ENCODE assay signal across 9 mouse cellular contexts in the genomic region with DNA sequence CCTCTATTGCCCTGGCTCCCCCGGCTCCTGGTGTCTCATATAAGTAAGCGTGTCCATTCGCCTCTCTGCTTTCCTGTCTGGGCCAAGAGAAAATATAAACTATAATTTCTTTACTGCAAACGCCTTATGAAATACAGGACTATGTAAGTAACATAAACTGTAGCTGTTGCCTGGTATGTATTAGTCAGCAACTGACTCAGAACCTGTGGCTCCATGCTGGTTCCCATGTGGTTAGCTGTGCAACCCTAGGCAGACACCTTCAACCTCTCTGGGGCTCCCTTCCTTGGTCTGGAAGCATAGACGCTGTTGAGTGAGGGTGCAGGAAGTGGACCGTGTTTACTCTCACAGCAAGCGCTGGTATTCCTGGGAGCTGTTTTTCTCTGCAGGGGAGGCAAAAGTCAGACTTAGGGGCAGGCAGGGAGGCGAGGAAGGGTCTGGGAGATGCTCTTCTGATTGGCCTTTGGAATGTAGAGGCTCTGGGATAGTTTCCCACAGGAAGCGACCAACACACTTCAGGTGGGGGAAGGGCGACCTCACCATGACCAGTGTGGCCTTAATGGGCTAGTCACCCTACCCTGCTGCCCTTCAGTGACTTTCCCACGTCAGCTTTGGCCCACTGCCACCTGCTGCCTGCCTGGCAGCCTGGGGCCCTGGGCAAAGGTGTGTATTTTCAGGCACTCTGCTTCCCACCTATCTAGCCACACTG.
DNase-seq lines count a peak whose midpoint lies in the region; ATAC-seq and TF ChIP-seq lines count a peak whose summit lies in the region.
"Had no signal": no experiment of that assay in that cellular context is flagged by ENCODE, and none has a peak within 500 bp of the region (broad histone marks: within the 10 kb centered on the region; RNA-seq: fewer than 3 reads in every experiment).

No protein-coding gene starts in this region.

- no peak for TF ChIP-seq POLR2A in thymus, adult 2 months (IDR thresholded peaks at IDR 0.05; ENCODE audit: control insufficient read depth, extremely low read depth, insufficient read depth, low read length, poor library complexity)

- peaks cover 46% of the 10 kb centered on the region for H3K36me3 ChIP-seq in forebrain, embryonic 10.5 days (replicated peaks)
- H3K36me3 ChIP-seq in forebrain, embryonic 13.5 days (ENCODE audit: poor library complexity, severe bottlenecking), result no peaks in the 10 kb centered on the region
- H3K36me3 ChIP-seq in lung, postnatal 0 days (ENCODE audit: insufficient read depth, low read length), result no peaks in the 10 kb centered on the region
- no peaks in the 10 kb centered on the region for H3K36me3 ChIP-seq in thymus, adult 2 months (ENCODE audit: control insufficient read depth, insufficient read depth, low read length)

- H3K4me3 ChIP-seq in forebrain, embryonic 10.5 days, result no peak overlapping the region
- H3K4me3 ChIP-seq in forebrain, embryonic 13.5 days, result no peak overlapping the region
- H3K4me3 ChIP-seq in lung, postnatal 0 days (ENCODE audit: low read depth, low read length), result no peak overlapping the region
- no peak overlapping the region for H3K4me3 ChIP-seq in thymus, adult 2 months (ENCODE audit: control insufficient read depth, insufficient read depth, low read length)
- H3K4me3 ChIP-seq: midbrain, embryonic 12.5 days had no signal

- no peaks in the 10 kb centered on the region for H3K27me3 ChIP-seq in forebrain, embryonic 10.5 days (ENCODE audit: poor library complexity, severe bottlenecking)
- H3K27me3 ChIP-seq in forebrain, embryonic 13.5 days, result no peaks in the 10 kb centered on the region
- no peaks in the 10 kb centered on the region for H3K27me3 ChIP-seq in lung, postnatal 0 days (replicated peaks; ENCODE audit: insufficient read depth, low read length)
- no peaks in the 10 kb centered on the region for H3K27me3 ChIP-seq in thymus, adult 2 months (ENCODE audit: control insufficient read depth, insufficient read depth, low read length)
- H3K27me3 ChIP-seq: midbrain, embryonic 12.5 days had no signal

- no peaks in the 10 kb centered on the region for H3K9me3 ChIP-seq in forebrain, embryonic 10.5 days
- H3K9me3 ChIP-seq in forebrain, embryonic 13.5 days (replicated peaks), result no peaks in the 10 kb centered on the region
- no peaks in the 10 kb centered on the region for H3K9me3 ChIP-seq in lung, postnatal 0 days (ENCODE audit: low read length)
- H3K9me3 ChIP-seq: midbrain, embryonic 12.5 days had no signal

- WGBS in forebrain, embryonic 10.5 days, result 79% methylated on average over 11 of the region's 11 CpGs
- WGBS in forebrain, embryonic 13.5 days, result 84% methylated on average over 11 of the region's 11 CpGs
- 45% methylated on average over 11 of the region's 11 CpGs for WGBS in lung, postnatal 0 days
- WGBS in thymus, adult 2 months, result 82% methylated on average over 11 of the region's 11 CpGs

- TF ChIP-seq EP300 in lung, postnatal 0 days (IDR thresholded peaks at IDR 0.05), result no peak

- H3K27ac ChIP-seq in forebrain, embryonic 10.5 days, result peak overlapping the region; percentile 22
- no peak overlapping the region for H3K27ac ChIP-seq in forebrain, embryonic 13.5 days
- H3K27ac ChIP-seq in lung, postnatal 0 days (ENCODE audit: low read length), result peak overlapping the region; percentile 71
- no peak overlapping the region for H3K27ac ChIP-seq in thymus, adult 2 months (ENCODE audit: control insufficient read depth, insufficient read depth, low read length)
- H3K27ac ChIP-seq: midbrain, embryonic 12.5 days had no signal

- DNase-seq in forebrain, embryonic 10.5 days (ENCODE audit: extremely low spot score, low spot score), result no peak
- DNase-seq in gastrocnemius, postnatal 10 days, result peak; percentile 36
- peak; percentile 94 for DNase-seq in kidney, adult 8-10 months
- peak; percentile 31 for DNase-seq in lung, postnatal 0 days (ENCODE audit: low spot score)
- DNase-seq in embryo, embryonic 11 days, result no peak
- DNase-seq in c-Kit-positive CD71-positive TER-119-positive erythroid progenitor cells, embryonic 14.5 days (ENCODE audit: low spot score), result no peak
- no peak for DNase-seq in thymus, adult 2 months

- no peak for ATAC-seq in forebrain, embryonic 13.5 days
- ATAC-seq in lung, postnatal 0 days, result peak; percentile 57

- no peak overlapping the region for H3K4me2 ChIP-seq in forebrain, embryonic 13.5 days
- no peak overlapping the region for H3K4me2 ChIP-seq in lung, postnatal 0 days (replicated peaks; ENCODE audit: low read depth, low read length)
- H3K4me2 ChIP-seq: midbrain, embryonic 12.5 days had no signal

- H3K4me1 ChIP-seq in forebrain, embryonic 10.5 days, result peaks cover 20% of the 10 kb centered on the region
- 0 out of 2 replicates have a peak, but pooled peaks cover 3% of the 10 kb centered on the region for H3K4me1 ChIP-seq in forebrain, embryonic 13.5 days
- H3K4me1 ChIP-seq in lung, postnatal 0 days (ENCODE audit: insufficient read depth, low read depth, low read length), result peaks cover 4% of the 10 kb centered on the region; the same call in 1 of the 2 replicates
- H3K4me1 ChIP-seq in thymus, adult 2 months (replicated peaks; ENCODE audit: control insufficient read depth, insufficient read depth, low read length), result no peaks in the 10 kb centered on the region
- H3K4me1 ChIP-seq: midbrain, embryonic 12.5 days had no signal

- H3K9ac ChIP-seq in forebrain, embryonic 13.5 days, result no peak overlapping the region
- no peak overlapping the region for H3K9ac ChIP-seq in lung, postnatal 0 days (replicated peaks; ENCODE audit: low read depth)
- H3K9ac ChIP-seq: midbrain, embryonic 12.5 days had no signal

- no peak for TF ChIP-seq CTCF in lung, postnatal 0 days (IDR thresholded peaks at IDR 0.05)
- TF ChIP-seq CTCF in thymus, adult 2 months (IDR thresholded peaks at IDR 0.05; ENCODE audit: borderline replicate concordance, control insufficient read depth, extremely low read depth, insufficient read depth, low read length, poor library complexity), result no peak

Comparison
In these comparisons a context has a peak if more than half of its experiments do, and no peak if none do; other contexts are left out.
1. H3K27ac ChIP-seq: peak in forebrain, embryonic 10.5 days (single experiment) and lung, postnatal 0 days (single experiment); none in forebrain, embryonic 13.5 days (single experiment) and thymus, adult 2 months (single experiment).
2. DNase-seq: peak in gastrocnemius, postnatal 10 days (single experiment), kidney, adult 8-10 months (2 of 2) and lung, postnatal 0 days (single experiment); none in forebrain, embryonic 10.5 days (single experiment), embryo, embryonic 11 days (single experiment), c-Kit-positive CD71-positive TER-119-positive erythroid progenitor cells, embryonic 14.5 days (single experiment) and thymus, adult 2 months (single experiment).